Mouse (Mus musculus): ENCODE results near the gene Pcx. TPM values are rescaled to one million over a fixed set of nuclear protein-coding genes. Genes with fewer than 3 reads are reported as not detected.

The Pcx gene
- polyA plus RNA-seq, 2 experiments, result 16.4 to 25.6 TPM

GRCm38 (mm10) chr19:4615151-4616093 lies 105.2 kb downstream of the Pcx start, which contains the start of gene Lrfn4:
TSS of gene Lrfn4 (minus strand) at chr19:4615667.
- DNase-seq (ENCODE audit: low read depth in 3 of 3, low spot score in 3 of 3) (peak; percentile 63 to 68 (median 66)), ATAC-seq (ENCODE audit: insufficient read depth) (peak; percentile 87)
- Histone ChIP-seq H3K4me3 (ENCODE audit: insufficient read depth in 1 of 2, low read depth in 2 of 2, low read length in 2 of 2) (peak within 1 kb of the TSS; percentile 51 to 61), H3K36me3 (replicated peaks; ENCODE audit: control insufficient read depth, insufficient read depth, low read depth) (no peaks in the 10 kb centered on the region), H3K27ac (no peak within 1 kb of the TSS), H3K9ac (replicated peaks) (peak within 1 kb of the TSS; percentile 62), H3K4me1 (replicated peaks; ENCODE audit: control insufficient read depth in 2 of 2, insufficient read depth in 2 of 2, low read length in 1 of 2) (peaks cover 4 to 9% of the 10 kb centered on the region in 2 experiments; a peak in 3 of 4 replicates), H3K27me3 (ENCODE audit: control insufficient read depth, insufficient read depth, low read length) (peaks cover 5% of the 10 kb centered on the region), H3K9me3 (ENCODE audit: control insufficient read depth, low read length) (no peaks in the 10 kb centered on the region), H3K4me2 (ENCODE audit: low read depth) (peak within 1 kb of the TSS; percentile 94)
- WGBS (ENCODE audit: insufficient replicate concordance), result under 1% methylated on average over 85 of the region's 87 CpGs
- TF ChIP-seq EP300 (IDR thresholded peaks at IDR 0.05; ENCODE audit: low read depth) (no peak), CTCF (IDR thresholded peaks at IDR 0.05; ENCODE audit: low read depth) (no peak)

GRCm38 (mm10) chr19:4616546-4616945 lies 106.3 kb downstream of the Pcx start:
- H3K27ac ChIP-seq, result no peak overlapping the region
- WGBS (ENCODE audit: insufficient replicate concordance), result 40% methylated on average over 4 of the region's 4 CpGs

GRCm38 (mm10) chr19:4618183-4618582 lies 107.9 kb downstream of the Pcx start:
- H3K9me3 ChIP-seq (ENCODE audit: control insufficient read depth, low read length), result no peaks in the 10 kb centered on the region
- ATAC-seq (ENCODE audit: insufficient read depth), result no peak
- no peak overlapping the region for H3K9ac ChIP-seq (replicated peaks)
- no peak for DNase-seq (ENCODE audit: low read depth in 3 of 3, low spot score in 3 of 3)
- WGBS (ENCODE audit: insufficient replicate concordance), result 31% methylated on average over 18 of the region's 18 CpGs
- peaks cover 4 to 9% of the 10 kb centered on the region in 2 experiments; a peak in 3 of 4 replicates for H3K4me1 ChIP-seq (replicated peaks; ENCODE audit: control insufficient read depth in 2 of 2, insufficient read depth in 2 of 2, low read length in 1 of 2)
- peaks cover 5% of the 10 kb centered on the region for H3K27me3 ChIP-seq (ENCODE audit: control insufficient read depth, insufficient read depth, low read length)
- TF ChIP-seq EP300 (IDR thresholded peaks at IDR 0.05; ENCODE audit: low read depth) (no peak), CTCF (IDR thresholded peaks at IDR 0.05; ENCODE audit: low read depth) (peak; percentile 50)
- H3K4me3 ChIP-seq (ENCODE audit: insufficient read depth in 1 of 2, low read depth in 2 of 2, low read length in 2 of 2), result no peak overlapping the region
- no peak overlapping the region for H3K27ac ChIP-seq
- no peaks in the 10 kb centered on the region; the same call in none of the 2 replicates for H3K36me3 ChIP-seq (replicated peaks; ENCODE audit: control insufficient read depth, insufficient read depth, low read depth)
- H3K4me2 ChIP-seq (ENCODE audit: low read depth), result no peak overlapping the region

More at GRCm38 (mm10) chr19:4616546-4616945, 106.3 kb downstream of the Pcx start:
- Histone ChIP-seq H3K4me1 (replicated peaks; ENCODE audit: control insufficient read depth in 2 of 2, insufficient read depth in 2 of 2, low read length in 1 of 2) (peaks cover 4 to 9% of the 10 kb centered on the region in 2 experiments; a peak in 3 of 4 replicates), H3K4me3 (ENCODE audit: insufficient read depth in 1 of 2, low read depth in 2 of 2, low read length in 2 of 2) (no peak overlapping the region), H3K9ac (replicated peaks) (no peak overlapping the region), H3K36me3 (replicated peaks; ENCODE audit: control insufficient read depth, insufficient read depth, low read depth) (no peaks in the 10 kb centered on the region), H3K9me3 (ENCODE audit: control insufficient read depth, low read length) (no peaks in the 10 kb centered on the region), H3K27me3 (ENCODE audit: control insufficient read depth, insufficient read depth, low read length) (peaks cover 5% of the 10 kb centered on the region), H3K4me2 (ENCODE audit: low read depth) (peak overlapping the region; percentile 94)
- TF ChIP-seq EP300 (IDR thresholded peaks at IDR 0.05; ENCODE audit: low read depth) (no peak), CTCF (IDR thresholded peaks at IDR 0.05; ENCODE audit: low read depth) (no peak)
- ATAC-seq (ENCODE audit: insufficient read depth) (no peak), DNase-seq (ENCODE audit: low read depth in 3 of 3, low spot score in 3 of 3) (no peak)

GRCm38 (mm10) chr19:4619461-4619860 lies 109.2 kb downstream of the Pcx start:
- H3K9me3 ChIP-seq (ENCODE audit: control insufficient read depth, low read length), result no peaks in the 10 kb centered on the region
- no peak overlapping the region for H3K9ac ChIP-seq (replicated peaks)
- ATAC-seq (ENCODE audit: insufficient read depth) (no peak), DNase-seq (ENCODE audit: low read depth in 3 of 3, low spot score in 3 of 3) (no peak)
- H3K36me3 ChIP-seq (replicated peaks; ENCODE audit: control insufficient read depth, insufficient read depth, low read depth), result no peaks in the 10 kb centered on the region; the same call in none of the 2 replicates
- WGBS (ENCODE audit: insufficient replicate concordance), result 83% methylated on average over 10 of the region's 10 CpGs
- H3K27ac ChIP-seq, result no peak overlapping the region
- H3K4me2 ChIP-seq (ENCODE audit: low read depth), result no peak overlapping the region
- H3K4me1 ChIP-seq (replicated peaks; ENCODE audit: control insufficient read depth in 2 of 2, insufficient read depth in 2 of 2, low read length in 1 of 2), result peaks cover 4 to 10% of the 10 kb centered on the region in 2 experiments; a peak in 3 of 4 replicates
- peaks cover 5% of the 10 kb centered on the region for H3K27me3 ChIP-seq (ENCODE audit: control insufficient read depth, insufficient read depth, low read length)
- no peak for TF ChIP-seq CTCF (IDR thresholded peaks at IDR 0.05; ENCODE audit: low read depth)
- TF ChIP-seq EP300 (IDR thresholded peaks at IDR 0.05; ENCODE audit: low read depth), result no peak
- no peak overlapping the region for H3K4me3 ChIP-seq (ENCODE audit: insufficient read depth in 1 of 2, low read depth in 2 of 2, low read length in 2 of 2)

- DNase-seq (ENCODE audit: low read depth in 3 of 3, low spot score in 3 of 3), result no peak
- Histone ChIP-seq H3K27me3 (ENCODE audit: control insufficient read depth, insufficient read depth, low read length) (no peaks in the 10 kb centered on the region), H3K36me3 (replicated peaks; ENCODE audit: control insufficient read depth, insufficient read depth, low read depth) (no peaks in the 10 kb centered on the region; the same call in none of the 2 replicates), H3K9me3 (ENCODE audit: control insufficient read depth, low read length) (no peaks in the 10 kb centered on the region), H3K27ac (no peak overlapping the region), H3K4me3 (ENCODE audit: insufficient read depth in 1 of 2, low read depth in 2 of 2, low read length in 2 of 2) (no peak overlapping the region), H3K9ac (replicated peaks) (no peak overlapping the region), H3K4me1 (replicated peaks; ENCODE audit: control insufficient read depth in 2 of 2, insufficient read depth in 2 of 2, low read length in 1 of 2) (peaks cover 4 to 15% of the 10 kb centered on the region in 2 experiments; a peak in 3 of 4 replicates), H3K4me2 (ENCODE audit: low read depth) (no peak overlapping the region)
- WGBS (ENCODE audit: insufficient replicate concordance), result 82% methylated on average over 7 of the region's 7 CpGs
- ATAC-seq (ENCODE audit: insufficient read depth), result no peak
- TF ChIP-seq CTCF (IDR thresholded peaks at IDR 0.05; ENCODE audit: low read depth) (no peak), EP300 (IDR thresholded peaks at IDR 0.05; ENCODE audit: low read depth) (no peak)
Observed at GRCm38 (mm10) chr19:4620721-4621120, 110.4 kb downstream of the Pcx start.

All from liver, embryonic 14.5 days (tissue).